Mouse (Mus musculus): ENCODE data around the gene Fundc2.

Gene Fundc2

GRCm38 (mm10) chrX:75382195-75382771 is at the start of gene Fundc2, which contains the start of gene F8:
Fundc2 (plus strand) TSS chrX:75382399.
F8 (minus strand) TSS chrX:75382615.
- peak; percentile 92 for DNase-seq (ENCODE audit: low read depth, low spot score)

DNA sequence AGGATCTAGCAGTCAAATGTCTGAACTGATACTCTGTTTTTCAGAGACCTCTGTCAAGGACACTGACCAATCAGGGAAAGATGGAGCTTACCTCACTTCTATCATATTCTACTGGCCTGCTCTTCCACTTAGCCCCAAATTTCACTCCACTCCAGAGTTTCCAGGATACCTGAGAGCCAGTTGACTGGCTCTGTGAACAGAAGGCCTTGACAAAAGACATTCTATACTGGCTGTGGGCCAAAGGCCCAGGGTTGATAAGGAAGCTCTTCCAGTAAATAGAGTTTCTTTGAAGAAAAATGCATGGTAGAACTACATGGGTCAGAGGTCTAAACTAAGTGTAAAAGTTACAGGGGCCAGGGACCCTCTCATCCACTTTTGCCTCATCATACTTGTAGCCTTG is 12.0 kb upstream of the Fundc2 start:
- no peak for DNase-seq (ENCODE audit: low read depth, low spot score)

GRCm38 (mm10) chrX:75372666-75373425 is 9.4 kb upstream of the Fundc2 start:
- DNase-seq (ENCODE audit: low read depth, low spot score), result peak; percentile 10

DNA sequence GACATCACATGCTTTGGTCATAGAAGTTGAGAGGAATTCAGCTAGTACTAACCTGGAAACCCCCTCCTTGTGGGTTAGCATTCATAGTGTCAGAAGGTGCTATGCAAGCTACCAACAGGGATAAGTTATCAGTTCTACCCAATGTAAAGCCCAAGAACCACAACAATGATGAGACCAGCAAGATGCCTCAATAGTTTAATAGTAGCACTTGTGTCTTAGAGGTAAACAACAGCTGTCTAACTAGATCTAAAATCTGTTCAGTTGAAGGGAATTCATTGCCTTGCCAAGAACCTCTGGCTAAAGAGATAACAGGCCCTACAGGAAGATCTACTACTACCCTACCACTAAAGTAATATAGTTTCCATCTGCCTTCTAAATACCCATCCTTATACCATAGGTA is 5.4 kb upstream of the Fundc2 start:
- DNase-seq (ENCODE audit: low read depth, low spot score), result no peak

- DNase-seq (ENCODE audit: low read depth, low spot score), result peak; percentile 58
Measured at GRCm38 (mm10) chrX:75381176-75381575, 1.0 kb upstream of the Fundc2 start.

DNA sequence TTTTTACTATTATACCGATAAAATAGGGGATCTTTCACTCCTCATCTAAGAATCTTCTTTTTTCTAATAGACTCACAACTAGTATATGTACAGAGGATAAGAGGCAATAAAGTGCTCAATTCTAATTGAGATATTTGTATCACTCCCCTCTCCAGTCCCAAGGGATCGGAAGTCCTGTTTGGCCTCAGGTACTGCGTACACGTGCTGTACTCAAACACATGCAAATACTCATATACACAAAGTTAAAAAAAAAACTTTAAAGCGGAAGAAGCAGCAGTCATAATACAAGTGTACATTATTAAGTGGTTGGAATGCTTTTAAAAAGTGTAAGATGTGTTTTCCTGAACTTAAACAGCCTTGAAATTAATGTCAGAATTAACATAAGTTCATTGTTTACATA is 500 bp upstream of the Fundc2 start:
- DNase-seq (ENCODE audit: low read depth, low spot score), result peak; percentile 20

DNA sequence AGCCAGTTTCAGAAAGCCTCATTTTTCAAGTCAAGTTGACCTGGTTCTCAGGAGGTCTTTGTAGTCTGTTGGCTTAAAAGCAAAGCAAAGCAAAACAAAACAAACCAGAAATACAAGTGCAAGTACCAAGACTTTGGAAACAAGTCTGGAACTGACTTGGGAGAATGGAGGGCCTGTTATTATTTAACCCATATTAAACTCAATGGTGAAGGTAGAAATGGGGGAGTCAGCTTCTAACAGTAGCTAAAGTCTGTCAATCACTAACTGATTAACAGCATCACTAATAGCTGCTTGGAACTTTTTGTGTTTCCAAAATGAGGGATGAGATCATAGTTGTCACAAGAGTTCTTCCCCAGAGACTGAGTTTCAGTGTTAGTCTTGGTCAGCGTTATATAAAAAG is 17.3 kb downstream of the Fundc2 start:
- DNase-seq (ENCODE audit: low read depth, low spot score), result no peak

- no peak for DNase-seq (ENCODE audit: low read depth, low spot score)
Measured at GRCm38 (mm10) chrX:75402668-75403067, 20.5 kb downstream of the Fundc2 start.

- DNase-seq (ENCODE audit: low read depth, low spot score), result no peak
Measured at GRCm38 (mm10) chrX:75403350-75403749, 21.2 kb downstream of the Fundc2 start.

- peak; percentile 74 for DNase-seq (ENCODE audit: low read depth, low spot score)
Measured at GRCm38 (mm10) chrX:75409711-75410110, 27.5 kb downstream of the Fundc2 start.

DNA sequence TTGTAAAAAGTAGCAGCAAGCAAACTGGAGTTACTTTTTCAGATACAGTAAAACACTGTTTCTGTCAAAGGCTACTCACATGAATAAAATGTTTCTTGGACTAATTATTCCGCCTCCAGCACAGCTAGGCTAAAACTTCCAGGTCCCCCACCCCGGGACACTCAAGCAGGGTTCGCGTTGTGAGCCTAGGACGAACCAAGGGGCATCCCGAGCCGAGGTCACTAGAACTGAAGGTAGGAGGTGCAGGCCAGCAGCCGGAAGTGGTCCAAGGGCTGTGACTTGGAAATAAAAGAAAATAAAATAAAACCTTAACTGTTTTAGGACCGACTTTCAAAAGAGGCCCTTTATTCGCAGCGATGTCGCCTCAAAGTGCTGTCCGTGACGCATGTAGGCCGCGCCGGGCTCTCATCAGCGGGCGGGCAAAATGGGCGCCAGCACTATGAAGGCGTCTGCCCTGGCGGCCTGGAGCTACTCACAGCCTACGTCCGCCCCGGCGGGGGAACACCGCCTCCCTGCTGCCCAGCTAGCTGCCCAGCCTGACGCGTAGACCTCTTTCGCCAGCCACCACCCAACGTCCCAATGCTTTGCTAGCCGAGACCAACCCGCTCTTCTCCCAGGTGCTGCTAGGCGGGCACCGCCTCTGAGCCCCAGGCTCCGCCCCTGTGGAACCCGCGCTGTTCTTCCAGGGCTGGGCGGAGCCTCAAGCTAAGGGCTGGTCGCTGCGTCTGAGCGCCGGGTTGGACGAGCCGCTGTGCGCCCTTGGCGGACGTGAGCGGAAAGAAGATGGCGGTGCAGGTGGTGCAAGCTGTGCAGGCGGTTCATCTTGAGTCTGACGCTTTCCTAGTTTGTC is 34.0 kb downstream of the Fundc2 start, which contains the start of the genes Cmc4, Mtcp1 and Brcc3:
TSS of gene Cmc4 (minus strand) at position 649 of the 850 bp plus-strand sequence.
TSS of gene Mtcp1 (minus strand) at position 653 of the 850 bp plus-strand sequence.
TSS of gene Brcc3 (plus strand) at position 693 of the 850 bp plus-strand sequence.
- DNase-seq (ENCODE audit: low read depth, low spot score), result peak; percentile 91
